Mouse (Mus musculus) kidney, postnatal 36 days (tissue): ENCODE measurements around the gene Kcnq1.
A peak's percentile ranks its signal among the peaks of the same experiment; 100 is the strongest.

Experiments
- DNase-seq, 2 experiments: peaks; one replicate each; pipeline ENCODE4 v3.0.0; 2021 to 2022; ENCODE audit warnings: mixed read lengths in 2 of 2

Gene Kcnq1

GRCm38 (mm10) chr7:143285440-143285839, 179.3 kb downstream of the Kcnq1 start:
- DNase-seq = no peak

- peak; percentile 16 to 46 for DNase-seq
These were observed 180.5 kb downstream of the Kcnq1 start for GRCm38 (mm10) chr7:143286532-143287290.

- no peak for DNase-seq
These were observed 182.0 kb downstream of the Kcnq1 start for GRCm38 (mm10) chr7:143288135-143288534.

GRCm38 (mm10) chr7:143289082-143289849, 183.1 kb downstream of the Kcnq1 start:
- DNase-seq = peak; percentile 27 to 46

GRCm38 (mm10) chr7:143294690-143295355, 188.7 kb downstream of the Kcnq1 start:
- DNase-seq = peak in 1 of 2 experiments; percentile 10

- DNase-seq = peak; percentile 38 to 63
These were observed 189.3 kb downstream of the Kcnq1 start for GRCm38 (mm10) chr7:143295356-143296000.

- no peak for DNase-seq
These were observed 189.8 kb downstream of the Kcnq1 start for GRCm38 (mm10) chr7:143296001-143296379.

- DNase-seq = peak; percentile 88 to 96
These were observed 190.2 kb downstream of the Kcnq1 start for GRCm38 (mm10) chr7:143296384-143296801.

GRCm38 (mm10) chr7:143300037-143300436, 193.9 kb downstream of the Kcnq1 start:
- DNase-seq = no peak

- no peak for DNase-seq
These were observed 194.5 kb downstream of the Kcnq1 start for GRCm38 (mm10) chr7:143300681-143301080.

GRCm38 (mm10) chr7:143302156-143302555, 196.0 kb downstream of the Kcnq1 start:
- no peak for DNase-seq

GRCm38 (mm10) chr7:143302593-143303238, 196.6 kb downstream of the Kcnq1 start:
- no peak for DNase-seq

GRCm38 (mm10) chr7:143303557-143303956, 197.4 kb downstream of the Kcnq1 start:
- peak; percentile 53 to 60 for DNase-seq

- no peak for DNase-seq
These were observed 199.6 kb downstream of the Kcnq1 start for GRCm38 (mm10) chr7:143305808-143306207.

GRCm38 (mm10) chr7:143308001-143308400, 201.8 kb downstream of the Kcnq1 start:
- peak in 1 of 2 experiments; percentile 14 for DNase-seq

- peak in 1 of 2 experiments; percentile 41 for DNase-seq
These were observed 204.1 kb downstream of the Kcnq1 start for GRCm38 (mm10) chr7:143310311-143310710.

- no peak for DNase-seq
These were observed 204.7 kb downstream of the Kcnq1 start for GRCm38 (mm10) chr7:143310847-143311246.

GRCm38 (mm10) chr7:143311471-143311870, 205.3 kb downstream of the Kcnq1 start:
- DNase-seq = no peak

- DNase-seq = peak; percentile 65 to 72
These were observed 207.6 kb downstream of the Kcnq1 start for GRCm38 (mm10) chr7:143313572-143314319.

GRCm38 (mm10) chr7:143318512-143318911, 212.3 kb downstream of the Kcnq1 start:
- DNase-seq = no peak

- DNase-seq = no peak
These were observed 214.2 kb downstream of the Kcnq1 start for GRCm38 (mm10) chr7:143320367-143320766.
